Mouse (Mus musculus) CD8-positive naive resting alpha-beta T cell, adult 2 months (primary cell): ENCODE data around the gene Gm48552.

ENCODE experiments used
- DNase-seq, 2 experiments: peaks; one replicate each; pipeline ENCODE4 v3.0.0; 2022; ENCODE audit warnings: low read depth in 2 of 2, low spot score in 2 of 2

Gm48552 gene

GRCm38 (mm10) chr10:81430141-81430830 lies 41.5 kb downstream of the Gm48552 start:
- DNase-seq: peak; percentile 47 to 56

- DNase-seq: peak in 1 of 2 experiments; percentile 39
Observed at GRCm38 (mm10) chr10:81430831-81431525, 42.2 kb downstream of the Gm48552 start.

- no peak for DNase-seq
Observed at GRCm38 (mm10) chr10:81431526-81432168, 42.8 kb downstream of the Gm48552 start.

GRCm38 (mm10) chr10:81432169-81432867 lies 43.5 kb downstream of the Gm48552 start:
- no peak for DNase-seq

GRCm38 (mm10) chr10:81432868-81433262 lies 44.1 kb downstream of the Gm48552 start:
- peak; percentile 84 to 89 for DNase-seq

- peak; percentile 48 to 52 for DNase-seq
Observed at GRCm38 (mm10) chr10:81433541-81434289, 44.9 kb downstream of the Gm48552 start.

GRCm38 (mm10) chr10:81434361-81435263 lies 45.8 kb downstream of the Gm48552 start:
- DNase-seq: no peak

GRCm38 (mm10) chr10:81435436-81435835 lies 46.6 kb downstream of the Gm48552 start:
- DNase-seq: no peak
